Mouse (Mus musculus) layer of hippocampus, postnatal 14 days (tissue): Measurements from ENCODE around the gene Mff. TPM values are rescaled to one million over a fixed set of nuclear protein-coding genes. Genes with fewer than 3 reads are reported as not detected.
A peak's percentile ranks its signal among the peaks of the same experiment; 100 is the strongest.

Source experiments
- DNase-seq, 2 experiments: peaks; one replicate each; pipeline ENCODE4 v3.0.0; 2021 to 2022; ENCODE audit warnings: low spot score in 2 of 2, mixed read lengths in 1 of 2
- long read RNA-seq, 2 experiments: library from polyadenylated mRNA; stranded (forward); transcript quantifications; one replicate each; pipeline ENCODE4 v2.0.0; 2021
- total RNA-seq, 2 experiments: library from RNA; stranded (reverse); gene quantifications; 2 replicates each; pipeline ENCODE4 v1.2.3; 2021

The Mff gene
- 100 to 1,000 TPM; 248 to 260 TPM for total RNA-seq
- long read RNA-seq, experiment 1, transcript Mff-202 (9 exons, 1,894 nt) = major isoform, 81 of 252 reads
- long read RNA-seq, experiment 1, transcript Mff-201 (8 exons, 1,706 nt) = minor isoform, 5 of 252 reads
- long read RNA-seq, experiment 1, transcript Mff-208 (8 exons, 1,645 nt) = minor isoform, 24 of 252 reads
- long read RNA-seq, experiment 1, partial matches to known transcripts = 2 of 252 reads
- long read RNA-seq, experiment 1, other reads (novel, unspliced or antisense) = 139 of 252 reads
- long read RNA-seq, experiment 2, transcript Mff-208 (8 exons, 1,645 nt) = minor isoform, 16 of 290 reads
- long read RNA-seq, experiment 2, transcript Mff-202 (9 exons, 1,894 nt) = major isoform, 90 of 290 reads
- long read RNA-seq, experiment 2, partial matches to known transcripts = 4 of 290 reads
- long read RNA-seq, experiment 2, other reads (novel, unspliced or antisense) = 177 of 290 reads

DNA sequence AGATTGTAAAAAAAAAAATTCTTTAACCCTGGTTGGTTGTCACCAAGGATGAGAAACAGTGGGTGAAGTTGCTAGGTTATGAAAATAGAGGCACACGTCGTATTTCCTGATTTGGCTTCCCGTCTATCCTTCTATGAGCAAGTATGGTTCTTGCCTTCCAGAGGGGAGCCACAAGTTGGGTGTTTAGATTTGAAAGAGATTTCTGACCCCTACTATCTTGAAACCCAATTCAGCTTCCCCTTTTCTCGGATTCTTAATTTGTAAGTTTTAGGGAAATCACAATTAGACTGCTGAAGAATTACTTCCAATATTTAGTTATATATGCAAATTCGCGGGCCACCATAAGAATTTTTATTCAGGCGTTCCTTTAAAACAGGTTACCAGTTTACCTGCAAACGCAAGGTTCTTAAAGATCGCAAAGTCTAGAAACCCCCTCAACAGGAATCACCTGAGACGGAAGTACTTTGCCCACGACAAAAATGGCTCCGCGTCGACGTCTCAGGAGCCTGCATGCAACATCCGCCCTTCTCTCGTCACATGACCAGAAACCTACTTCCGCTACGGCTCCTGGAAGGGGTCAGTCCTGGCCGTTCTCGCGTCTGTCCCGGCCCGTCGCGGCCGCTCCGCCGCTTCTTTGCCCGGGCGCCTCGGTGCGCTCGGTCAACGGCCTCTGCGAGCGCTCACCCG lies at the start of gene Mff:
TSS of gene Mff (plus strand) at position 552 of the 687 bp plus-strand sequence.
- peak; percentile 90 to 95 for DNase-seq

DNA sequence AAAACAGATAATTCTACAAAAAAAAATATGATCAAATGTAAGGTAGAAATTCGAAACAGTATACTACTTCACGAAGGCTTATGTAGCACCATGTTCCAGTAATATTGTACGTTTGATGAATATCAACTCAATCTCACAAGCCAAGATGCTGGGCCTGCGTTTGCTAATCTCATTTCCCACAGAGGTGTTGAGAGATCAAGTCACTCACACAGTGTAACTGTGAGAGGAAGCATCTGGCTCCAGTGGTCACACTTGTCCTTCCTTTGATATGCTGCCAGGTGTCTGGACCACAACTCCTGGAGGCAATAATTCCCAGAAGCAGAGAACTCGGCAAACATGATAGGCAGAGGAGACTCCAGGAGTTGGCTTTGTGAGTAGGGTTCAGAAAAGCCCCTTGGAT lies 38.4 kb upstream of the Mff start:
- DNase-seq = no peak

- DNase-seq = no peak
Observed at GRCm38 (mm10) chr1:82686866-82687265, 37.8 kb upstream of the Mff start.

DNA sequence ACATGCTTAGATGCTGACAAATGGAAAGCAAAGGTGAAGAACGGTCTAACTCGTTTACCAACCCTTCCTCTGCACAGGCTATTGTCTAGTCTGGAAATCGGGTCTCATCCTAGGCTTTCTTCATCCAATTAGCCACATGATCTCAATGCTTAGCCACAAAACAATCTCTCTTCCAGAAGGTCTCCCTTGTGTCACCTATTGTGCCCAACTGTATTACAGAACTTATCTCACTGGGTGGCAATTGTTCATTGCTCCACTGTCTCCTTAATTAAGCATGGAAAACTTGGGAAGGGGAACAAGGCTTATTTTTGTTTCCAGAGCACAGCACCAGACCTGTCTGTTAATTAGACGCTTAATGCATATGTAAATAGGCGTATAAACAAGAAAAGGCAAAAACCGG lies 36.8 kb upstream of the Mff start:
- no peak for DNase-seq

- no peak for DNase-seq
Observed at GRCm38 (mm10) chr1:82695915-82696314, 28.8 kb upstream of the Mff start.

- DNase-seq = no peak
Observed at GRCm38 (mm10) chr1:82717816-82718512, 6.7 kb upstream of the Mff start.

DNA sequence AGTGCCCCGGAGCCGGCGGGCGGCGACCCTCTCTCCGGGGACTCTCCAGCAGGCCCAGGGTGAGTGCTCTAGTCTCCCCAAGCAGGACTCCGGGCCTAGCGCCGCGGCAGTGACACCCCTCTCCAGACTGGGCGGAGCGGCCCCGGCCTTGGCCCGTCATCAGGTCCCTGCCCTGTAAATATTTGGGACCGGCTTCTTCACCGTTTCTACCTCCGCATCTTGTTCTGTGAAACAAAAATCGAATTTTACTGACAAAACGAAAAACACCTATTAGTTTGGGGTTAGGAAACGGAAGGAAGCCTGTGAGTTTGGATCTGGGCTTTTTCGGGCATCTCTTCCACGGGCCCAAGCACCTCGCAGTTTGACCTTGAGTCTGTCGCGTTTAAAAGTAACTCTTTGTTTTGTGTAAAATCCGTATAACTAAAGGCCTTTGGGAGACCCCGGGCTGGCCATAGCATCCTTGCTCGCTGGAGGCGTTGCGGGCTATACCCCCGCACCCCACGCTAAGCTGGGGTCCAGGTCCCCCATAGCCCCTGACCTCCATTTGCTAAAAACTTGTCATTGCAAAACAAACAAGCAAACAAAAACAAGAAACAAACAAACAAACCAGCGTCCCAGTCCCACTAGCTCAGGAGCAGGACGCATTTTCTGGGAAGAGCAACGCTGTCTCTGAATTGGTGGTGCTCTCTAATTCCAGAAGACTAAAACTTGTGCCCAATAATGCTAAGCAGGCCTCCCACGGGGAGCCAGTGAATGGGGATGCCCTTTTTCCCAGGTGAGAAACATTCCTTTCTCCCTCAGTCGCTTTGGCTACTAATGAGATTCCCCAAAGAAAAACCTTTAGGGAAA lies 560 bp downstream of the Mff start:
- DNase-seq = no peak

DNA sequence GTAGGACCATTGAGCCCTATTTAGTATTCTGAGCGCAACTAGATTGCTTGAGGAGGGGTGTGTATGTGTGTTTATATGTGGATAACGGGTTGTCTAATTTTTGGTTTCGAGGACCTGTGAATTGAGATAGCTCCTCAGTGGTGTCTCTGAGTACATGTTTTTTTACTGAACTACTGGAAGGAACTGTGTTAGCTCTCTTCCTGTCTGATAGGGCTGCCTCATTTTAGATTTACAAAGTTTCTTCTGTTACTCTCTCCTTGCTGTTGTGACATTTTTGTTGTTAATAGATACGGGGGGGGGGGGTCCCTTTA lies 1.1 kb downstream of the Mff start:
- no peak for DNase-seq

GRCm38 (mm10) chr1:82726482-82726881 lies 1.8 kb downstream of the Mff start:
- no peak for DNase-seq

- no peak for DNase-seq
Observed at GRCm38 (mm10) chr1:82733357-82733756, 8.7 kb downstream of the Mff start.

- no peak for DNase-seq
Observed at GRCm38 (mm10) chr1:82738066-82738465, 13.4 kb downstream of the Mff start.

- DNase-seq = no peak
Observed at GRCm38 (mm10) chr1:82741539-82741938, 16.8 kb downstream of the Mff start.

DNA sequence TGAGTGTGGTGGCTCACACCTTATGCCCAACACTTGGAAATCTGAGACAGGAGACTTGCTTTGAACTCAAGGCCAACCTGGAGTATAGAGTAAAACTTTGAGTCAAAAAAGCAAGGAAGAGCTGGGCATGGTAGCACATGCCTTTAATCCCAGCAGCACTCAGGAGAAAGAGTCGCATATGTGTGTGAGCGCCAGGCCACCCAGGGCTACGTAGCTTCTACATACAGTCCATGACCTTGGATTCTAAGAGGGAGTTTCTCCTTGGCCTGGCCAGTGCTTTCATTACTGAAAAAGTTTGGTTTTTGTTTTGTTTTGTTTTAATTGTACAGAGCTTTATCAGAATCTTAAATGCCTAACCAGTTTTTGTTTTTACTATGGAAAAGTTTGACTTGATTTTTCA lies 19.3 kb downstream of the Mff start:
- DNase-seq = no peak

DNA sequence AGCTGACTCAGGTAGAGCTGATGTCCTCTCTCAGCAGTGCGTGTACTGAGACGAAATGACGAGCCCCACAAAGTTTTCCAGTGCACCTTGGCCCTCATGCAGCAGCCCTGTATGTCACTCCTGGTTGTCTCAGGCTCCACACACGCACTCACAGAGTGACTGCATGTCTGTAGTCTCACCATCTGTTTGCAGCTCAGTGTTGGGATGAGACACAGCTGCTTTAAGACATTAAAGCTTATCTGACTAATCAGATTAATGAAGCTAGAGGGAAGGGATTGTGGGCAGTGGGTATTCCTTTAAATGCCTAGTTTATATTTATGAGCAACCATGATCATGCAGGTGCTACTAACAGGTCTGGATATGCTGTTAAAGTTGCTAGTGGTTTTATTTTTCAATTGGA lies 21.7 kb downstream of the Mff start:
- no peak for DNase-seq

DNA sequence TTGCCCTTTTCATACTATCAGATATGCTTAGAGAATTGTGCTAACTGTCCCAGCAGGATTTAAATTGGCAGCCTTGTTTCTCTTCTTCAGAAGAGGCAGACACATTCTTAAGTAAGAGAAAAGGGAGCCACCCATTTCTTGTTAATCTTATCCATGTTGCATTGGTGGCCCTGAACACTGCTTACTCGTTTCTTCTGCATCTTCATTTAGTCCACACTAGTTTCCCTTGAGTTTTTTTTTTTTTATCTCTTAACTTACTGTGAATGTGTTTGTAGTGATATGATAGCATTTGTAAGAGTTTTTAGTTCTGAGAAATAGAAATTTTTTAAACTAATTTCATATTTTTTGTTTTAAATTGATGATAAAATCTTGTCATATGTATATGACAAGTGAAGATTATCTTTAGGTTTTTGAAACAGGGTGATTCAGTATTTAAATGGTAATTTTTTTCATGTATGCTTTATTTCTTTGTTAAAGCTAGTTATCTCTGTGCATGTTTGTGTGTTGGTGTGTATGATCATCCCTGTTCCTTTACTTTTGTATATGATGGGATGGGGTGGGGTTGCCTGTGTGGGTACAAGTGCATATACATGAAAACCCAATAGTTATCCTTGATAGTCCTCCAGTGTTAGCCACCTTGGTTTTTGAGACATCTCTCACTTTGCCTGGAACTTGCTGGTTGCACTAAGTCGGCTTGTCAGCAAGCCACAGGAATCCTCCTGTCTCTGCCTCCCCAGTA lies 23.2 kb downstream of the Mff start:
- no peak for DNase-seq

GRCm38 (mm10) chr1:82759520-82759919 lies 34.8 kb downstream of the Mff start:
- no peak for DNase-seq

- no peak for DNase-seq
Observed at GRCm38 (mm10) chr1:82761454-82762169, 36.9 kb downstream of the Mff start.

DNA sequence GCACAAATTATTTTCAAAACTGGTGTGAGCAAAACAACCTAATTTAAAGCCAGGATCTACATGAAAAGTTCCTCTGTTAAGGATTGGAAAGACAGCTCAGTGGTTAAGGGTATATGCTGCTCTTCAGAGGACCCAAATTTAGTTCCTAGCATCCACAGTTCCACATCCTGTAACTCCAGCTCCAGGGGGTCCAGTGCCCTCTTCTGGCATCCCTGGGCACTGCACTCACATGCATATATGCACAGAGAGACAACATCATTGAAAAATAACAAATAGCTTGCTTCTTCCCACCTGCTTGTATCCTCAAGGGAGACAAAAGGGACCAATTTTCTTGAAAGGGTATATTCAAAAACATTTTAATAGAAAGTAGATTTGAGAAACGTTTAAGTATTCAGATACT lies 37.6 kb downstream of the Mff start:
- DNase-seq = no peak

DNA sequence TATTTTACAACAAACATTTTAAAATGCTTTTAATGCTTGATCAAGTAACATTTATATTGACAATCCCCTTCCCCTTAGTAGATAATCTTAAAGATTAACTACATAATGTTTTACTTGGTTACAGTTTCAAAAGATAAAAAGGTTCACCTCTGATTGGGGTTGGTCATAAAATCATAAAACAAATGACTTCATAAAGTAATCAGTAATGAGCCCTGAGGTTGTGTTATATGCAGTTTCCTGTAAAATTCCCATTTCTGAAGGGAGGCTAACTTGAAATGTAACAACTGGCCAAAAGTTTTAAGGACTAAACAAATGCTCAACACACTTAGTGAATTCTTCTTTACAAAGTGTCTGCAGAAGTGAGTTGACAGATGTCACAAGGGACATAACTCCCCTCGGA lies 41.5 kb downstream of the Mff start:
- no peak for DNase-seq

DNA sequence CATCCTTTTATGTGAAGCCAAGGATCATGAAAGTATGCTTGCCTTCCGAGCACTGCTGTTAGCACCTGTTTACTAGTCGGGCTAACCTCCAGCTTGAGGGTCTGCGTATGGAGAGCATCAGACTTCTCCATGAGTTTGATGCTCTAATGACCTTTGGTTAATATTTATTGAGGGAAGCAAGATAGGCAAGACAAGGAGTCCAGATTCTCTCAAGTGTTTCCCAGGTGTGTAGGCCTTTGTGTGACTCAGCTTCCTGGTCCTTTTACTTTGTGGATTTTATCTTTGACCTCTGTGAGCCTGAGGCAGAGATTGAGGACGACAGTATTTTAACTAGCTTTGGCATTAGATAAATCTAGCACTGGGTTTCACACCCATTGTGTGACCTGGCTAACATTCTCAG lies 42.0 kb downstream of the Mff start:
- DNase-seq = no peak
